Mouse (Mus musculus) lung, adult 2 months (tissue): ENCODE measurements around the gene Slc17a7.

Experiments used
- CTCF ChIP-seq: fragments of 200-500 bp; IDR thresholded peaks from 2 replicates; pipeline ENCODE4 v1.5.1; 2011; ENCODE audit warnings: mild to moderate bottlenecking, low read length, control low read depth; ENCODE audit not compliant: insufficient read depth
- POLR2A ChIP-seq: fragments of 200-500 bp; IDR thresholded peaks from 2 replicates; pipeline ENCODE4 v1.6.1; 2011; ENCODE audit warnings: low read depth, mild to moderate bottlenecking, control low read depth, low read length, borderline replicate concordance; ENCODE audit errors: extremely low read depth

- TF ChIP-seq CTCF (no peak), POLR2A (no peak)
Observed at GRCm38 (mm10) chr7:45127700-45128224, 36.0 kb upstream of the Slc17a7 start.
